Comparison of ENCODE assay signal across 11 mouse cellular contexts in genomic region chr16:8570336-8570735, GRCm38 (mm10). TPM values are rescaled to one million over a fixed set of nuclear protein-coding genes. Genes with fewer than 3 reads are reported as not detected.
"Had no signal": no experiment of that assay in that cellular context is flagged by ENCODE, and none has a peak within 500 bp of the region (broad histone marks: within the 10 kb centered on the region; RNA-seq: fewer than 3 reads in every experiment).

No protein-coding gene starts in this region.

- ATAC-seq: lung, postnatal 0 days had no signal

- H3K9ac ChIP-seq: liver, embryonic 14.5 days; midbrain, embryonic 12.5 days had no signal

- DNase-seq: kidney, adult 18-20 months; kidney, postnatal 10 days; kidney, postnatal 4 days; lung, adult 2 months; right cerebral cortex, postnatal 14 days had no signal

- H3K9me3 ChIP-seq: midbrain, embryonic 12.5 days had no signal

- H3K4me3 ChIP-seq: layer of hippocampus, adult 2 months; megakaryocyte, embryonic 14.5 days; midbrain, embryonic 12.5 days had no signal

- H3K27ac ChIP-seq: layer of hippocampus, adult 2 months; liver, embryonic 14.5 days; macrophage; midbrain, embryonic 12.5 days had no signal

- H3K27me3 ChIP-seq: midbrain, embryonic 12.5 days had no signal

- H3K4me1 ChIP-seq: megakaryocyte, embryonic 14.5 days had no signal

- H3K4me2 ChIP-seq: midbrain, embryonic 12.5 days had no signal

RNA-seq across cellular contexts. Expression of gene Abat, which starts 57.1 kb away (rescaled TPM):
- polyA plus RNA-seq: macrophage had no signal
